Mouse (Mus musculus): ENCODE results near the gene Msx3.
A peak's percentile ranks its signal among the peaks of the same experiment; 100 is the strongest.

Msx3 gene

GRCm38 (mm10) chr7:140048361-140049114, at the start of gene Msx3:
TSS of gene Msx3 (minus strand) at chr7:140049089.
- no peak for DNase-seq (ENCODE audit: low spot score in 2 of 2)

- DNase-seq (ENCODE audit: low spot score in 2 of 2) = no peak
Observed at GRCm38 (mm10) chr7:140098466-140098865, 49.6 kb upstream of the Msx3 start.

- DNase-seq (ENCODE audit: low spot score in 2 of 2) = no peak
Observed at GRCm38 (mm10) chr7:140096055-140096454, 47.2 kb upstream of the Msx3 start.

GRCm38 (mm10) chr7:140095556-140095955, 46.7 kb upstream of the Msx3 start:
- DNase-seq (ENCODE audit: low spot score in 2 of 2) = no peak

GRCm38 (mm10) chr7:140094954-140095353, 46.1 kb upstream of the Msx3 start:
- no peak for DNase-seq (ENCODE audit: low spot score in 2 of 2)

- no peak for DNase-seq (ENCODE audit: low spot score in 2 of 2)
Observed at GRCm38 (mm10) chr7:140092924-140093528, 44.1 kb upstream of the Msx3 start, which contains the start of gene Prap1. TSS of gene Prap1 (plus strand) at chr7:140093395.

- no peak for DNase-seq (ENCODE audit: low spot score in 2 of 2)
Observed at GRCm38 (mm10) chr7:140090601-140091000, 41.7 kb upstream of the Msx3 start.

- DNase-seq (ENCODE audit: low spot score in 2 of 2) = peak; percentile 88 to 93
Observed at GRCm38 (mm10) chr7:140082242-140082678, 33.4 kb upstream of the Msx3 start, which contains the start of gene Caly. TSS of gene Caly (minus strand) at chr7:140082548.

GRCm38 (mm10) chr7:140081408-140082241, 32.7 kb upstream of the Msx3 start:
- peak; percentile 31 to 41 for DNase-seq (ENCODE audit: low spot score in 2 of 2)

GRCm38 (mm10) chr7:140080503-140081156, 31.7 kb upstream of the Msx3 start:
- peak; percentile 83 to 87 for DNase-seq (ENCODE audit: low spot score in 2 of 2)

- DNase-seq (ENCODE audit: low spot score in 2 of 2) = peak in 1 of 2 experiments; percentile 70
Observed at GRCm38 (mm10) chr7:140078711-140079110, 29.8 kb upstream of the Msx3 start.

- no peak for DNase-seq (ENCODE audit: low spot score in 2 of 2)
Observed at GRCm38 (mm10) chr7:140077698-140078097, 28.8 kb upstream of the Msx3 start.

GRCm38 (mm10) chr7:140070042-140070711, 21.3 kb upstream of the Msx3 start:
- no peak for DNase-seq (ENCODE audit: low spot score in 2 of 2)

GRCm38 (mm10) chr7:140067397-140067796, 18.5 kb upstream of the Msx3 start:
- no peak for DNase-seq (ENCODE audit: low spot score in 2 of 2)

GRCm38 (mm10) chr7:140063092-140063491, 14.2 kb upstream of the Msx3 start:
- peak; percentile 59 to 70 for DNase-seq (ENCODE audit: low spot score in 2 of 2)

- DNase-seq (ENCODE audit: low spot score in 2 of 2) = peak in 1 of 2 experiments; percentile 30
Observed at GRCm38 (mm10) chr7:140062307-140062706, 13.4 kb upstream of the Msx3 start.

GRCm38 (mm10) chr7:140061832-140062130, 12.9 kb upstream of the Msx3 start:
- DNase-seq (ENCODE audit: low spot score in 2 of 2) = no peak

- DNase-seq (ENCODE audit: low spot score in 2 of 2) = no peak
Observed at GRCm38 (mm10) chr7:140060936-140061831, 12.3 kb upstream of the Msx3 start.

- no peak for DNase-seq (ENCODE audit: low spot score in 2 of 2)
Observed at GRCm38 (mm10) chr7:140059601-140060000, 10.7 kb upstream of the Msx3 start.

GRCm38 (mm10) chr7:140058528-140058927, 9.6 kb upstream of the Msx3 start:
- DNase-seq (ENCODE audit: low spot score in 2 of 2) = no peak

All from frontal cortex, postnatal 10 days (tissue).